Mouse (Mus musculus) liver, embryonic 11.5 days (tissue): ENCODE measurements around the gene Dnajc22. TPM values are rescaled to one million over a fixed set of nuclear protein-coding genes. Genes with fewer than 3 reads are reported as not detected.

Experiments used
- ATAC-seq: fragments of 200-750 bp; cut with Nextera tagmentation; replicated peaks from 2 replicates; pipeline ENCODE4 v1.8.0; 2017; ENCODE audit warnings: moderate number of reproducible peaks, mild to moderate bottlenecking, moderate TSS enrichment, moderate library complexity; ENCODE audit not compliant: low FRiP score
- DNase-seq: peaks from one replicate; pipeline ENCODE4 v3.0.0-alpha.2; 2017; ENCODE audit warnings: low spot score
- H3K27ac ChIP-seq: fragments of 300-500 bp; sonication (generic); 2 replicates; pipeline ENCODE4 v1.5.1; 2014; ENCODE audit warnings: mild to moderate bottlenecking, low read depth, low read length, control low read depth
- H3K27me3 ChIP-seq: fragments of 300-500 bp; sonication (generic); replicated peaks from 2 replicates; pipeline ENCODE4 v1.6.1; 2014; ENCODE audit warnings: low read length, mixed read lengths; ENCODE audit not compliant: control insufficient read depth, insufficient read depth
- H3K36me3 ChIP-seq: fragments of 300-500 bp; sonication (generic); 2 replicates; pipeline ENCODE4 v1.6.1; 2014; ENCODE audit warnings: mild to moderate bottlenecking, low read length, moderate library complexity, mixed read lengths; ENCODE audit not compliant: control insufficient read depth, insufficient read depth
- H3K4me1 ChIP-seq: fragments of 300-500 bp; sonication (generic); replicated peaks from 2 replicates; pipeline ENCODE4 v1.6.1; 2014; ENCODE audit warnings: low read length, mixed read lengths; ENCODE audit not compliant: control insufficient read depth, insufficient read depth
- H3K4me2 ChIP-seq: fragments of 300-500 bp; sonication (generic); 2 replicates; pipeline ENCODE4 v1.6.1; 2014; ENCODE audit warnings: mild to moderate bottlenecking, control low read depth, moderate library complexity
- H3K4me3 ChIP-seq: fragments of 300-500 bp; sonication (generic); 2 replicates; pipeline ENCODE4 v1.5.1; 2014; ENCODE audit warnings: low read depth, low read length, control low read depth
- H3K9ac ChIP-seq: fragments of 300-500 bp; sonication (generic); 2 replicates; pipeline ENCODE4 v1.6.1; 2014; ENCODE audit warnings: low read depth, low read length, control low read depth
- H3K9me3 ChIP-seq: fragments of 300-500 bp; sonication (generic); 2 replicates; pipeline ENCODE4 v1.6.1; 2016; ENCODE audit warnings: low read length, inconsistent platforms, mixed read lengths; ENCODE audit not compliant: control insufficient read depth
- WGBS: fragments of 180-500 bp; shearing (Covaris S2); extraction: QIAGEN DNeasy Blood & Tissue Kit; methylation state at CpG from one replicate; pipeline ENCODE4 v1.1.7; 2014; 5-methylcytosine and 5-hydroxymethylcytosine counted together
- polyA plus RNA-seq: library from polyadenylated mRNA; unstranded; fragments of >200 nt; fragmentation: Nextera tagmentation; extraction: Ambion mirVana; gene quantifications from 2 replicates; pipeline ENCODE4 v1.2.1, GENCODE M21; 2014

Gene Dnajc22
- polyA plus RNA-seq, 1 experiment from 2014 or later, result 19.8 TPM

GRCm38 (mm10) chr15:99099139-99099556 lies 6.2 kb downstream of the Dnajc22 start:
- no peaks in the 10 kb centered on the region for H3K9me3 ChIP-seq
- no peak overlapping the region for H3K9ac ChIP-seq
- peak overlapping the region; percentile 62 for H3K4me2 ChIP-seq
- H3K36me3 ChIP-seq, result no peaks in the 10 kb centered on the region
- DNase-seq, result peak; percentile 78
- peak; percentile 78 for ATAC-seq
- peak overlapping the region; percentile 32 for H3K4me3 ChIP-seq
- WGBS, result 1% methylated on average over 15 of the region's 15 CpGs
- H3K27me3 ChIP-seq, result peaks cover 67% of the 10 kb centered on the region
- peaks cover 18% of the 10 kb centered on the region for H3K4me1 ChIP-seq
- H3K27ac ChIP-seq, result peak overlapping the region; percentile 57

- 40% methylated on average over 3 of the region's 3 CpGs for WGBS
- Histone ChIP-seq H3K4me1 (peaks cover 13% of the 10 kb centered on the region), H3K27ac (no peak overlapping the region), H3K4me2 (peak overlapping the region; percentile 37), H3K36me3 (no peaks in the 10 kb centered on the region), H3K9ac (no peak overlapping the region), H3K9me3 (no peaks in the 10 kb centered on the region), H3K4me3 (peak overlapping the region; percentile 32), H3K27me3 (peaks cover 60% of the 10 kb centered on the region)
- ATAC-seq (no peak), DNase-seq (no peak)
These were observed 7.0 kb downstream of the Dnajc22 start for GRCm38 (mm10) chr15:99099984-99100383.

GRCm38 (mm10) chr15:99105238-99105637 lies 12.3 kb downstream of the Dnajc22 start:
- Histone ChIP-seq H3K4me2 (no peak overlapping the region), H3K9ac (no peak overlapping the region), H3K4me3 (no peak overlapping the region), H3K9me3 (no peaks in the 10 kb centered on the region), H3K27me3 (peaks cover 10% of the 10 kb centered on the region), H3K36me3 (no peaks in the 10 kb centered on the region; the same call in 1 of the 2 replicates), H3K4me1 (0 out of 2 replicates have a peak, but pooled peaks cover 2% of the 10 kb centered on the region), H3K27ac (0 out of 2 replicates have a peak overlapping the region, but pooled peaks have one; percentile 15)
- ATAC-seq, result no peak
- WGBS, result 51% methylated on average over 7 of the region's 7 CpGs
- DNase-seq, result no peak

DNA sequence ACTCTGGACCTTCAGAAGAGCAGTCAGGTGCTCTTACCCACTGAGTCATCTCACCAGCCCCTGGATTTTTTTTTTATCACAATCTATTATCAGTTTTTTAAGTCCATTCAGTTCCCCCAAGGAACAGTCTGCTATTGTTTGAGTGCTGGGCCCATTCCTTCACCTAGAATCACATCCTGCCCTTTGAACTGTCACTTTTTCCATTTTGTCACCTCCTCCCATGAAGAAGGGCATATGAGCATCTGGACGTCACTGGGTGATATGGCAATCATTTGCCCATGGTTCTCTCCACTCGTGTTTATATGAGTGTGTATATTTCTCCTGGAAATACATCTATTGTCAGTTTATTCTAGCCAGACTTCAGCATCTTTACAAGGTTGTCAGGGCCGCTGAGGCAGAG lies 14.9 kb downstream of the Dnajc22 start:
- Histone ChIP-seq H3K27ac (no peak overlapping the region), H3K9me3 (no peaks in the 10 kb centered on the region), H3K4me1 (0 out of 2 replicates have a peak, but pooled peaks cover 5% of the 10 kb centered on the region), H3K36me3 (no peaks in the 10 kb centered on the region; the same call in 1 of the 2 replicates), H3K9ac (no peak overlapping the region), H3K27me3 (no peaks in the 10 kb centered on the region), H3K4me2 (no peak overlapping the region), H3K4me3 (no peak overlapping the region)
- ATAC-seq (no peak), DNase-seq (no peak)
- 74% methylated on average over 3 of the region's 3 CpGs for WGBS

DNA sequence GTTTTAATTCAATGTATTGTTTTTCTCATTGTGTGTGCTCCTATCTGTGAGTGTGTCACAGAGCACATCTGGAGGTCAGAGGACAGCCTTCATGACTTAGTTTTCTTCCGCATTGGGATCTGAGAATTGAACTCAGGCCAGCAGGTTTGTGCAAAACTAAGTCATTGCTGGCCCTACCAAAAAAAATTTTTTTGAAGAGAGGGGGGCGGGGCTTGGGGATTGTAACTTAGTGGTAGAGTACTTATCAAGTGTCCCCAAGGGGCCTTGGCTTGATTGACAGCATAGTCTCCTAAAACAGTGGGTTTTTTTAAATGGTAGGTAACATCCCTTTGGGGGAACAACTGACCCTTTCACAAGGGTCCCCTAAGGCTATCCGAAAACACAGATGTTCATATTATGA lies 18.2 kb downstream of the Dnajc22 start:
- ATAC-seq (no peak), DNase-seq (no peak)
- Histone ChIP-seq H3K4me3 (no peak overlapping the region), H3K4me1 (peaks cover 10% of the 10 kb centered on the region), H3K9me3 (no peaks in the 10 kb centered on the region), H3K27me3 (no peaks in the 10 kb centered on the region), H3K9ac (no peak overlapping the region), H3K4me2 (no peak overlapping the region), H3K36me3 (no peaks in the 10 kb centered on the region), H3K27ac (no peak overlapping the region)
- 89% methylated on average over 3 of the region's 3 CpGs for WGBS

DNA sequence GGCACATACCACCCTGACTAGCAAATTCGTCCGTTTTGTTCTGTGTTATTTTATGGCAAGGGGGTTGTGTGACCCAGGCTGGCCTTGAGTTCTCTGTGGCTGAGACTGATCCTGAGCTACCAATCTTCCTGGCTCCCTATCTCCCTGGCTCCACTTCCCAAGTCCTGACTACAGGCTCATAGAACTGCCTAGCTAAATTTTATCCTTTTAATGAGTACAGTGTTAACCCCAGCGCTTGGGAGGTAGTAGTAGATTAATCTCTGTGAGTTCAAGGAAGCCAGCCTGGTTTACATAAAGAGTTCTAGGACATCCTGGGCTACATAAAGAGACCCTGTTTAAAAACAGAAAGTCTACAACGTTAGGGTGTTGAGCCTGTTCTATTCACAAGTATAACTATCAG lies 18.8 kb downstream of the Dnajc22 start:
- H3K27ac ChIP-seq, result no peak overlapping the region
- H3K4me3 ChIP-seq, result no peak overlapping the region
- DNase-seq (no peak), ATAC-seq (no peak)
- no peaks in the 10 kb centered on the region for H3K27me3 ChIP-seq
- peaks cover 10% of the 10 kb centered on the region for H3K4me1 ChIP-seq
- H3K4me2 ChIP-seq, result no peak overlapping the region
- H3K9ac ChIP-seq, result no peak overlapping the region
- H3K36me3 ChIP-seq, result no peaks in the 10 kb centered on the region
- 55% methylated on average over 4 of the region's 4 CpGs for WGBS
- no peaks in the 10 kb centered on the region for H3K9me3 ChIP-seq

DNA sequence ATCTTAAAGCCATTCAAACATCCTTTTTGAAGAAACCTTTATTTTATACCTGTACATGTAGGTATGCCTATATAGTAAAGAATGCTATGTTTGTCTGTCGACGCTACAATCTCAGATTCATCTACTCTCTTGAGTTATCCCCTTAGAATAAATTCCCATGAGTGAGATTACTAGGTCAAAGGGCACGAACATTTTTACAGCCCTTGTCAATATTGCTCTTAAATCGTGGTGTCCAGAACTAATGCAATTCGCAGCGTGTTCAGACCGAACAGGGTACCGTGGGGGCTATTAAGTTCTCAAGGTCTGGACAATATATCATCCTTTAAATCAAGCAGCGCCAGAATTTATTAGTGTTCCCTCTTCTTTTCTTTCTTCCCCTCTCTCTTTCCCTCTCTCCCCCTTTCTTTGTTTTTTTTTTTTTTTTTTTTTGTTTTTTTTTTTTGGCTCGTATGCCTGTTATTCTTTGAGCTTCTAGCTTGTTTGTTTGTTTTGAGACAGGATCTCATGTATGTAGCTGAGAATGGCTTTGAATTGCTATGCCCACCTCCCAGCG lies 19.9 kb downstream of the Dnajc22 start:
- no peaks in the 10 kb centered on the region for H3K9me3 ChIP-seq
- 63% methylated on average over 11 of the region's 11 CpGs for WGBS
- peaks cover 10% of the 10 kb centered on the region for H3K4me1 ChIP-seq
- DNase-seq, result no peak
- no peaks in the 10 kb centered on the region for H3K27me3 ChIP-seq
- H3K36me3 ChIP-seq, result no peaks in the 10 kb centered on the region
- H3K4me2 ChIP-seq, result peak overlapping the region; percentile 64
- H3K27ac ChIP-seq, result no peak overlapping the region
- H3K4me3 ChIP-seq, result peak overlapping the region; percentile 38
- no peak for ATAC-seq
- no peak overlapping the region for H3K9ac ChIP-seq

GRCm38 (mm10) chr15:99113396-99113975 lies 20.5 kb downstream of the Dnajc22 start:
- DNase-seq (peak; percentile 63), ATAC-seq (peak; percentile 68)
- Histone ChIP-seq H3K27me3 (no peaks in the 10 kb centered on the region), H3K9ac (peak overlapping the region; percentile 32; the same call in 1 of the 2 replicates), H3K9me3 (no peaks in the 10 kb centered on the region), H3K36me3 (no peaks in the 10 kb centered on the region), H3K4me3 (peak overlapping the region; percentile 38), H3K27ac (no peak overlapping the region), H3K4me2 (peak overlapping the region; percentile 64), H3K4me1 (peaks cover 10% of the 10 kb centered on the region)
- 5% methylated on average over 9 of the region's 9 CpGs for WGBS
